Mouse (Mus musculus) heart, embryonic 14.5 days (tissue): ENCODE measurements at regions not wholly inside any gene's neighbourhood (a gene's known extent, or its start where the extent isn't known, plus 50 kb on each side); places are given as distances from the start of the nearest gene placed in this dataset.
"Not testable (repeated sequence)": the region's sequence is repeated elsewhere in the genome, so short reads cannot be mapped to it uniquely, and the experiment has no call there.

Source experiments
- ATAC-seq: fragments of 200-750 bp; cut with Nextera tagmentation; 2 replicates; pipeline ENCODE4 v1.8.0; 2017; ENCODE audit warnings: low read depth, moderate TSS enrichment; ENCODE audit not compliant: insufficient number of reproducible peaks, insufficient read depth, low FRiP score
- H3K27ac ChIP-seq, 2 experiments: fragments of 200-500 bp in 1 of 2; fragments of 300-500 bp in 1 of 2; sonication (generic) in 1 of 2; replicated peaks in 1 of 2; 2 replicates each; pipeline ENCODE4 v1.5.1; 2012 to 2014; ENCODE audit warnings: low read depth in 2 of 2, low read length in 2 of 2, control low read depth in 1 of 2, mild to moderate bottlenecking in 1 of 2, mixed read lengths in 1 of 2; ENCODE audit not compliant: control insufficient read depth in 1 of 2, insufficient read depth in 1 of 2
- H3K27me3 ChIP-seq: fragments of 300-500 bp; sonication (generic); 2 replicates; pipeline ENCODE4 v1.6.1; 2014; ENCODE audit warnings: mild to moderate bottlenecking, low read length, control low read depth; ENCODE audit not compliant: control insufficient read depth, insufficient read depth
- H3K36me3 ChIP-seq: fragments of 300-500 bp; sonication (generic); 2 replicates; pipeline ENCODE4 v1.6.1; 2014; ENCODE audit warnings: mild to moderate bottlenecking, control low read depth, low read length, mixed read lengths; ENCODE audit not compliant: control insufficient read depth, insufficient read depth
- H3K4me1 ChIP-seq, 2 experiments: fragments of 200-500 bp in 1 of 2; fragments of 300-500 bp in 1 of 2; sonication (generic) in 1 of 2; 2 replicates each; pipeline ENCODE4 v1.6.1; 2012 to 2014; ENCODE audit warnings: low read length in 2 of 2, control low read depth in 1 of 2, mixed read lengths in 1 of 2; ENCODE audit not compliant: control insufficient read depth in 2 of 2, insufficient read depth in 2 of 2
- H3K4me2 ChIP-seq: fragments of 300-500 bp; sonication (generic); 2 replicates; pipeline ENCODE4 v1.6.1; 2014; ENCODE audit warnings: mild to moderate bottlenecking, low read length
- H3K4me3 ChIP-seq, 2 experiments: fragments of 200-500 bp in 1 of 2; fragments of 300-500 bp in 1 of 2; sonication (generic) in 1 of 2; 2 replicates each; pipeline ENCODE4 v1.5.1; 2012 to 2014; ENCODE audit warnings: low read length in 2 of 2, mild to moderate bottlenecking in 2 of 2, control low read depth in 1 of 2, low read depth in 1 of 2, moderate library complexity in 1 of 2; ENCODE audit not compliant: control insufficient read depth in 1 of 2, insufficient read depth in 1 of 2
- H3K9ac ChIP-seq: fragments of 300-500 bp; sonication (generic); 2 replicates; pipeline ENCODE4 v1.6.1; 2014; ENCODE audit warnings: mild to moderate bottlenecking, low read length
- H3K9me3 ChIP-seq: fragments of 300-500 bp; sonication (generic); 2 replicates; pipeline ENCODE4 v1.6.1; 2016; ENCODE audit warnings: low read length, control low read depth; ENCODE audit not compliant: control insufficient read depth
- WGBS: fragments of 180-500 bp; shearing (Covaris S2); extraction: QIAGEN DNeasy Blood & Tissue Kit; methylation state at CpG from one replicate; pipeline ENCODE4 v1.1.7; 2014; 5-methylcytosine and 5-hydroxymethylcytosine counted together

GRCm38 (mm10) chr4:114296380-114296779 lies 110.1 kb upstream of the Trabd2b start:
- Histone ChIP-seq H3K27me3 (no peaks in the 10 kb centered on the region), H3K9ac (no peak overlapping the region), H3K36me3 (no peaks in the 10 kb centered on the region), H3K27ac (no peak overlapping the region), H3K4me1 (no peaks in the 10 kb centered on the region), H3K9me3 (no peaks in the 10 kb centered on the region), H3K4me3 (no peak overlapping the region), H3K4me2 (no peak overlapping the region)
- ATAC-seq: no peak

DNA sequence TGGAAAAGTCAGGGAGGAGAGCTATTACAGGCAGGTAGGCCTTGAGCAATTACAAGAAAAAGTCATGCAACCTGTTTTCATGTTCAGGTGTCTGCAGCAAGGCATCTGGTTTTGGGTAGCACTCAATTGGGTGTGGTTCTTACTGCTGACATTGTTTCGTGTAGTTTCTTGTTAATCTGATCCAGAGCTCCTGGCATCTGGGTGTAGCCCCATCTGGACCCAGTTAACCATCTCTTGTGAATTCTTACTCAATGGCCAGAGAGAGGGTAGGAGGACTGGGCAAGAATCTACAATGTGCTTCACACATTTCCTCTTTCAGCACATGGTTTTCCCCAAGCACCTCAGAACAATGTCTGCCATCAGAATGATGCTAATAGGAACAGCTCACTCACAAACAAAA lies 108.0 kb upstream of the Trabd2b start:
- H3K9ac ChIP-seq, H3K27ac ChIP-seq, ATAC-seq, H3K36me3 ChIP-seq, H3K4me2 ChIP-seq, H3K9me3 ChIP-seq, H3K4me3 ChIP-seq, H3K27me3 ChIP-seq, H3K4me1 ChIP-seq: not testable (repeated sequence)
- WGBS: 45% methylated on average over 1 of the region's 1 CpGs

- WGBS: 49% methylated on average over 3 of the region's 3 CpGs
- ATAC-seq: no peak
Measured at GRCm38 (mm10) chr4:114300390-114301012, 106.0 kb upstream of the Trabd2b start.

GRCm38 (mm10) chr4:114304654-114305053 lies 101.9 kb upstream of the Trabd2b start:
- H3K4me2 ChIP-seq: no peak overlapping the region
- H3K9me3 ChIP-seq: no peaks in the 10 kb centered on the region
- H3K27me3 ChIP-seq: no peaks in the 10 kb centered on the region
- no peak overlapping the region for H3K27ac ChIP-seq
- ATAC-seq: no peak
- WGBS: 44% methylated on average over 1 of the region's 1 CpGs
- no peak overlapping the region for H3K4me3 ChIP-seq
- no peak overlapping the region for H3K9ac ChIP-seq
- no peaks in the 10 kb centered on the region for H3K36me3 ChIP-seq
- H3K4me1 ChIP-seq: no peaks in the 10 kb centered on the region

More at GRCm38 (mm10) chr4:114300390-114301012, 106.0 kb upstream of the Trabd2b start:
- Histone ChIP-seq H3K4me2 (no peak overlapping the region), H3K36me3 (no peaks in the 10 kb centered on the region), H3K9ac (no peak overlapping the region), H3K4me3 (no peak overlapping the region), H3K4me1 (no peaks in the 10 kb centered on the region), H3K27me3 (no peaks in the 10 kb centered on the region), H3K9me3 (no peaks in the 10 kb centered on the region), H3K27ac (no peak overlapping the region)

DNA sequence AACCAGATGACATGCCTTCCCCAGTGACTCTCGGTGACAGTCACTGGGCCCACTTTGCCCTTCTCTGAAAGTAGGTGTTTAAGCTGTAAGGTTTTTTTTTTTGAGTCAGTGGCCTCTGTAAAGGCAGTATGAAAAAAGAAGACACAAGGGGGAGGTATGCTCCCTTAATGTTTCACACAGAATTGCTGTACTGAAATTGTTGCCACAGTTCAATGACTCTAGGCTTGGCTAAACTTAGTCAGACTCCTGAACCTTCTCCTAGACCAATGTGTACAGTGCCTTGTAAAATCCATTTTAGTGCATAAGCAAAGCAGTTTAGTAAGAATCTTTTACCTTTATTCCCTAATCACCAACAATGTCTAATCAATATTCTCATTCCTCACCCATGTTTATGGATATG lies 99.0 kb upstream of the Trabd2b start:
- Histone ChIP-seq H3K4me3 (no peak overlapping the region), H3K27me3 (no peaks in the 10 kb centered on the region), H3K27ac (no peak overlapping the region), H3K36me3 (no peaks in the 10 kb centered on the region), H3K9ac (no peak overlapping the region), H3K4me2 (no peak overlapping the region), H3K4me1 (no peaks in the 10 kb centered on the region), H3K9me3 (no peaks in the 10 kb centered on the region)
- no peak for ATAC-seq
- WGBS: 68% methylated on average over 1 of the region's 1 CpGs

- H3K27ac ChIP-seq: no peak overlapping the region
- H3K4me1 ChIP-seq: no peaks in the 10 kb centered on the region
- ATAC-seq: no peak
- no peak overlapping the region for H3K4me3 ChIP-seq
- no peak overlapping the region for H3K4me2 ChIP-seq
- no peak overlapping the region for H3K9ac ChIP-seq
- 2% methylated on average over 1 of the region's 1 CpGs for WGBS
- no peaks in the 10 kb centered on the region for H3K9me3 ChIP-seq
- no peaks in the 10 kb centered on the region for H3K27me3 ChIP-seq
- no peaks in the 10 kb centered on the region for H3K36me3 ChIP-seq
Measured at GRCm38 (mm10) chr4:114308518-114308917, 98.0 kb upstream of the Trabd2b start.

- 55% methylated on average over 2 of the region's 2 CpGs for WGBS
- no peak for ATAC-seq
- Histone ChIP-seq H3K9ac (no peak overlapping the region), H3K36me3 (no peaks in the 10 kb centered on the region), H3K4me3 (no peak overlapping the region), H3K9me3 (no peaks in the 10 kb centered on the region), H3K27me3 (no peaks in the 10 kb centered on the region), H3K27ac (no peak overlapping the region), H3K4me2 (no peak overlapping the region), H3K4me1 (no peaks in the 10 kb centered on the region)
Measured at GRCm38 (mm10) chr4:114315051-114315450, 91.5 kb upstream of the Trabd2b start.

DNA sequence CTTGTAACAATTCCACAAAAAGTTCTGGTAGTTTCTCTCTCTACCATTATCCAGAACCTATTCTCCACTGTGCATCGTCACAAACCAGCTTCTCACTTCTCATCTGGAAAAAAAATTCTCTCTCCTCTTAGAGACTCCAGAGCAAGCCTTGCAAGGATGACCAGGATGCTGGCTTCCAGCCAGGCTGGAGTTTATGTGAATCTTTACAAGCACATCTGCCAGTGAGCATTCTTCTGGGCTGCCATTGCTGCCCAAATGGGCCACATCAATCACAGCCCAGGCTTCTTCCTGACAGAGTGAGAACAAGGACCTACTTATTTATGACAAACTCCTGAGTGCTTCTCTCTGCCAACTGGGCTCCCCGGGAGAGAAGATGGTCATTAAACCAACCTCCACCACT lies 91.0 kb upstream of the Trabd2b start:
- ATAC-seq: no peak
- 64% methylated on average over 2 of the region's 2 CpGs for WGBS
- no peak overlapping the region for H3K27ac ChIP-seq

More for the DNA sequence above, 91.0 kb upstream of the Trabd2b start:
- Histone ChIP-seq H3K36me3 (no peaks in the 10 kb centered on the region), H3K4me3 (no peak overlapping the region), H3K27me3 (no peaks in the 10 kb centered on the region), H3K4me1 (no peaks in the 10 kb centered on the region), H3K9me3 (no peaks in the 10 kb centered on the region), H3K4me2 (no peak overlapping the region), H3K9ac (no peak overlapping the region)
